Mouse (Mus musculus) kidney, adult 2 months (tissue): ENCODE measurements around the gene Vmn1r168.
"Not testable (repeated sequence)": the region's sequence is repeated elsewhere in the genome, so short reads cannot be mapped to it uniquely, and the experiment has no call there.

ENCODE experiments used
- CTCF ChIP-seq: fragments of 200-500 bp; conservative IDR thresholded peaks from 2 replicates; pipeline ENCODE4 v1.5.1; 2011; ENCODE audit warnings: low read depth, mild to moderate bottlenecking, control low read depth, low read length, moderate library complexity, mixed read lengths; ENCODE audit not compliant: insufficient read depth, insufficient read length
- POLR2A ChIP-seq: fragments of 200-500 bp; IDR thresholded peaks from one replicate; pipeline ENCODE4 v1.6.1; 2011; ENCODE audit warnings: low read depth, low read length, control low read depth

- not testable (repeated sequence) for TF ChIP-seq CTCF, POLR2A
Measured at GRCm38 (mm10) chr7:23507106-23507505, 32.4 kb upstream of the Vmn1r168 start, which contains the start of gene Vmn1r167.
